Mouse (Mus musculus) heart, postnatal 0 days (tissue): ENCODE results near the gene Cd151.

Experiments
- CTCF ChIP-seq: IDR thresholded peaks from 2 replicates; pipeline ENCODE4 v1.5.1; 2016; ENCODE audit warnings: antibody characterized with exemption, control low read depth, low read depth
- EP300 ChIP-seq: IDR thresholded peaks from 2 replicates; pipeline ENCODE4 v1.6.1; 2016; ENCODE audit warnings: antibody characterized with exemption, low read depth

DNA sequence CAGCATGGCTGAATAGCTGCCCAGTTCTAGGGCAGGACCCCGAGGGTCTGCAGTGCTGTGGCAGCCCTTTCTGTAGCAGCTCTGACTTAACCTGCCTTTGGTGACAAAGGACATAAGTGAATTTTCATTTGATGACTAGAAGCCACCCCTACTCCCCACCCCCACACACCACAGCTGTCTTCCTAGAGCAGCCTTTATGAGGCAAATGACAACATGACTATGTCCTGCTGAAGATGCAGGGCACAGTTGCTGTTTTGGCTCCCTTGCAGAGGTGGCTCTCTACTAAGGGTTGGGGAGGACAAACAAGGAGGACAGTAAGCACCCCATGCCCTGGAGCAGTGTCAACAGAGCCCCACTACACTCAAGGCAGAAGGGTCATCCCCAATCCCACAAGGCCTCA lies 52.6 kb downstream of the Cd151 start:
- no peak for TF ChIP-seq EP300
- no peak for TF ChIP-seq CTCF
